Comparison of ENCODE assay signal across 10 mouse cellular contexts in genomic region chr4:82539406-82540047, GRCm38 (mm10).
DNase-seq lines count a peak whose midpoint lies in the region; ATAC-seq and TF ChIP-seq lines count a peak whose summit lies in the region.
"Had no signal": no experiment of that assay in that cellular context is flagged by ENCODE, and none has a peak within 500 bp of the region (broad histone marks: within the 10 kb centered on the region; RNA-seq: fewer than 3 reads in every experiment).

No protein-coding gene starts in this region.

- peak overlapping the region; percentile 69 for H3K4me2 ChIP-seq in forebrain, embryonic 15.5 days (replicated peaks)
- H3K4me2 ChIP-seq in limb, embryonic 14.5 days (replicated peaks; ENCODE audit: low read depth, low read length, severe bottlenecking): peak overlapping the region; percentile 74
- no peak overlapping the region for H3K4me2 ChIP-seq in liver, postnatal 0 days (ENCODE audit: low read depth, low read length)

- H3K4me3 ChIP-seq in gastrocnemius, adult 2 months: peak overlapping the region; percentile 79
- peak overlapping the region; percentile 64 for H3K4me3 ChIP-seq in brown adipose tissue, adult 24 weeks (ENCODE audit: insufficient read depth, low read depth, low read length)
- peak overlapping the region; percentile 42 for H3K4me3 ChIP-seq in forebrain, embryonic 15.5 days
- H3K4me3 ChIP-seq in limb, embryonic 14.5 days (replicated peaks; ENCODE audit: low read length): 0 out of 2 replicates have a peak overlapping the region, but pooled peaks have one; percentile 8
- H3K4me3 ChIP-seq in liver, postnatal 0 days (ENCODE audit: low read depth, low read length): no peak overlapping the region

- H3K9me3 ChIP-seq in forebrain, embryonic 15.5 days: no peaks in the 10 kb centered on the region
- no peaks in the 10 kb centered on the region for H3K9me3 ChIP-seq in limb, embryonic 14.5 days (ENCODE audit: control insufficient read depth, low read length)
- H3K9me3 ChIP-seq in liver, postnatal 0 days (ENCODE audit: low read length): no peaks in the 10 kb centered on the region

- peak; percentile 51 for DNase-seq in gastrocnemius, adult 2 months
- no peak for DNase-seq in gastrocnemius, postnatal 36 days
- DNase-seq in limb, embryonic 14.5 days (ENCODE audit: low spot score): no peak
- no peak for DNase-seq in liver, postnatal 0 days
- no peak for DNase-seq in gastrocnemius, postnatal 14 days
- DNase-seq: B cell, adult 2 months; right cerebral cortex, postnatal 4 days had no signal

- peak overlapping the region; percentile 95 for H3K27ac ChIP-seq in gastrocnemius, adult 2 months
- peak overlapping the region; percentile 81 for H3K27ac ChIP-seq in brown adipose tissue, adult 24 weeks (replicated peaks; ENCODE audit: low read depth, low read length)
- H3K27ac ChIP-seq in forebrain, embryonic 15.5 days (replicated peaks): peak overlapping the region; percentile 97
- no peak overlapping the region for H3K27ac ChIP-seq in limb, embryonic 14.5 days (replicated peaks; ENCODE audit: low read depth, low read length)
- no peak overlapping the region for H3K27ac ChIP-seq in liver, postnatal 0 days (ENCODE audit: low read depth)

- peak overlapping the region; percentile 66 for H3K9ac ChIP-seq in forebrain, embryonic 15.5 days (replicated peaks)
- H3K9ac ChIP-seq in limb, embryonic 14.5 days (ENCODE audit: low read depth, low read length, severe bottlenecking): peak overlapping the region; percentile 34
- H3K9ac ChIP-seq in liver, postnatal 0 days (replicated peaks): no peak overlapping the region

- no peaks in the 10 kb centered on the region for H3K36me3 ChIP-seq in forebrain, embryonic 15.5 days
- no peaks in the 10 kb centered on the region for H3K36me3 ChIP-seq in limb, embryonic 14.5 days (ENCODE audit: control insufficient read depth, insufficient read depth, low read length)
- no peaks in the 10 kb centered on the region for H3K36me3 ChIP-seq in liver, postnatal 0 days (replicated peaks; ENCODE audit: insufficient read depth, low read length)

- no peak for TF ChIP-seq EP300 in liver, postnatal 0 days (IDR thresholded peaks at IDR 0.05; ENCODE audit: low read depth)

- 0 out of 2 replicates have a peak, but pooled peaks have one; percentile 20 for ATAC-seq in forebrain, embryonic 15.5 days (replicated peaks)
- ATAC-seq in limb, embryonic 14.5 days (ENCODE audit: low FRiP score, low read depth): no peak
- no peak for ATAC-seq in frontal cortex, adult (ENCODE audit: low TSS enrichment)
- ATAC-seq in liver, postnatal 0 days: no peak

- H3K27me3 ChIP-seq in forebrain, embryonic 15.5 days: no peaks in the 10 kb centered on the region
- peaks cover 6% of the 10 kb centered on the region; the same call in 1 of the 2 replicates for H3K27me3 ChIP-seq in limb, embryonic 14.5 days (ENCODE audit: control insufficient read depth, insufficient read depth, low read length)
- peaks cover 13% of the 10 kb centered on the region; the same call in 1 of the 2 replicates for H3K27me3 ChIP-seq in liver, postnatal 0 days (ENCODE audit: insufficient read depth, low read length)

- H3K4me1 ChIP-seq in brown adipose tissue, adult 24 weeks (ENCODE audit: control insufficient read depth, insufficient read depth, insufficient read length, low read length): peaks cover 20% of the 10 kb centered on the region
- H3K4me1 ChIP-seq in forebrain, embryonic 15.5 days: peaks cover 63% of the 10 kb centered on the region
- peaks cover 51% of the 10 kb centered on the region for H3K4me1 ChIP-seq in limb, embryonic 14.5 days (ENCODE audit: control insufficient read depth, insufficient read depth, low read length)
- H3K4me1 ChIP-seq in liver, postnatal 0 days (ENCODE audit: insufficient read depth): peaks cover 9% of the 10 kb centered on the region; the same call in 1 of the 2 replicates

- intact Hi-C loops in gastrocnemius, adult 2 months (cut with DNase I): loop anchor here (2.0 to 5.0 kb wide), 2 partner anchors 29 to 1042 kb away; no protein-coding TSS in a partner anchor
- intact Hi-C loops in gastrocnemius, postnatal 36 days (cut with DNase I): loop anchor here (1.0 to 2.0 kb wide), 2 partner anchors 27 to 31 kb away; no protein-coding TSS in a partner anchor
- intact Hi-C loops in gastrocnemius, postnatal 14 days (cut with DNase I; ENCODE audit: low total_unique reads): loop anchor here (5.0 kb wide), 1 partner anchor 32 kb away; no protein-coding TSS in a partner anchor

- TF ChIP-seq POLR2A in limb, embryonic 14.5 days (IDR thresholded peaks at IDR 0.05; ENCODE audit: borderline replicate concordance, extremely low read depth, insufficient read depth, insufficient read length): no peak

- no peak for TF ChIP-seq CTCF in gastrocnemius, adult 2 months (IDR thresholded peaks at IDR 0.05)
- TF ChIP-seq CTCF in liver, postnatal 0 days (IDR thresholded peaks at IDR 0.05; ENCODE audit: low read depth): no peak

- 26% methylated on average over 8 of the region's 8 CpGs for WGBS in forebrain, embryonic 15.5 days
- WGBS in limb, embryonic 14.5 days: 24% methylated on average over 8 of the region's 8 CpGs
- WGBS in liver, postnatal 0 days (ENCODE audit: insufficient replicate concordance): 31% methylated on average over 8 of the region's 8 CpGs

Comparison
In these comparisons a context has a peak if more than half of its experiments do, and no peak if none do; other contexts are left out.
1. H3K27ac ChIP-seq: peak in gastrocnemius, adult 2 months (single experiment), brown adipose tissue, adult 24 weeks (single experiment) and forebrain, embryonic 15.5 days (single experiment); none in limb, embryonic 14.5 days (single experiment) and liver, postnatal 0 days (single experiment).